Mouse (Mus musculus): ENCODE results near the gene Bcl11b.

Bcl11b gene

GRCm38 (mm10) chr12:107971081-107971780 lies 32.2 kb downstream of the Bcl11b start:
- no peak for DNase-seq (ENCODE audit: low spot score)

GRCm38 (mm10) chr12:107970637-107971036 lies 32.8 kb downstream of the Bcl11b start:
- DNase-seq (ENCODE audit: low spot score), result no peak

DNA sequence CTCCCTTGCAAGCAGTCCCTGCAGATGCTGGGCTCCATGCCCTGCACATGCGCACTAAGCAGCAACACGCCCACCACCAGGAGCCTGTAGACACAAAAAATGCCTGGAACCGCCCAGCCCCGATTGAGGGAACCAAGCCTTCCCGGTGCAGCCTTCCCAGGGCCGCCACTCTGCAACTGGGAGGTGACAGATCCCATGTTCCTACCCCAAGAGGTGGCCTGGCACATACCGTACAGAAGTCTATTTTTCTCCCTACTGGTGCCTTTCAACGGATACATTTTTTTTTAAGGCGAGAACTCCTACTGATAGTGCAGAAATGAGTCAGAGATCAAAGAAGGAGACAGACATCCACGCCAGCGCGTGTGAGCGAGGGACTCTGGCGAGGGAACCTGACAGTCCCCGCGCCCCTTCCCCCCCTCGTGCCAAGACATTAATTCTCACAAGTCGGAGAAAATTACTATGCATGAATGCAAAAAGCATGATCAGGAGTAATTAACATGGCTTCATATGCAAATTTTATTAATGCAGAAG lies 33.5 kb downstream of the Bcl11b start:
- DNase-seq (ENCODE audit: low spot score), result no peak

- DNase-seq (ENCODE audit: low spot score), result no peak
Observed at GRCm38 (mm10) chr12:107969126-107969525, 34.3 kb downstream of the Bcl11b start.

- DNase-seq (ENCODE audit: low spot score), result no peak
Observed at GRCm38 (mm10) chr12:107968331-107968730, 35.1 kb downstream of the Bcl11b start.

GRCm38 (mm10) chr12:107967026-107967425 lies 36.4 kb downstream of the Bcl11b start:
- DNase-seq (ENCODE audit: low spot score), result no peak

DNA sequence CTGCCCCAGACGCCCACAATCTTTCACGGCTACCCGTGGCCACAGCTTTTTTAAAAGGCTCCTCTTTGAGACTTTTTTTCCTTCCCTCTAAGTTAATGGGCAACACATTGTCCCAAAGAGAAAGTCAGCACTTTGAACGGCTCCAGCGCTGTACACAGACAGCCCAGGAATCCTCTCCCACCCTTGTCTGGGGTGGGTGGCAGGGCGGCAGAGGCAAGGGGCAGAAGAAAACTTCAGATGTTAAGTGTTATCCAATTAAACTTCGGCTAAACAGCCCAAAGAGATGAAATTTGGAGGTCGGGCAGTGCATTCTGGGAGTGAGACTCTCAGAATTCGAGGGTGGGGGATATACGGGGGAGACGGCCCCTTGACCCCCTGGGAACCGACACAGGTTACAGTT lies 38.3 kb downstream of the Bcl11b start:
- DNase-seq (ENCODE audit: low spot score), result no peak

GRCm38 (mm10) chr12:107964396-107965085 lies 38.9 kb downstream of the Bcl11b start:
- no peak for DNase-seq (ENCODE audit: low spot score)

DNA sequence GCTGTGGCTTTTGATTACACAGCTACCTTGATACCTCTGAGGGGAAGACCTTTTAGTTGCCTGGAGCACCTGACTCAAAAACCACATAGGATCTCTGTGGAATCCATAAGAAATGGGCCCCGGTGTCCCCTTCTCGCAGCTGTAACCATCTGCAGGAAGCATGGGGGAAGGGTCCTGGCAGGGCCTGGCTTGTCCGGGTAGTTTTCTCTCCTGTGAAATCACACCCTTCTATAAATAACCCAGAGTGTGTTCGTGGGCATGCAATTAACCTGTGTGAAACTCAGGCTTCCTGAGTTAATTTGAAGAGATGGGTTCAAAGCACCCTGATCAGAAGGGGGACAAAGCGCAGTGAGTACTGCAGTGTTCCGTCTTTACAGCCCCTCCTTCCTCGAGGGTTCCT lies 40.5 kb downstream of the Bcl11b start:
- no peak for DNase-seq (ENCODE audit: low spot score)

GRCm38 (mm10) chr12:107961843-107962242 lies 41.6 kb downstream of the Bcl11b start:
- no peak for DNase-seq (ENCODE audit: low spot score)

DNA sequence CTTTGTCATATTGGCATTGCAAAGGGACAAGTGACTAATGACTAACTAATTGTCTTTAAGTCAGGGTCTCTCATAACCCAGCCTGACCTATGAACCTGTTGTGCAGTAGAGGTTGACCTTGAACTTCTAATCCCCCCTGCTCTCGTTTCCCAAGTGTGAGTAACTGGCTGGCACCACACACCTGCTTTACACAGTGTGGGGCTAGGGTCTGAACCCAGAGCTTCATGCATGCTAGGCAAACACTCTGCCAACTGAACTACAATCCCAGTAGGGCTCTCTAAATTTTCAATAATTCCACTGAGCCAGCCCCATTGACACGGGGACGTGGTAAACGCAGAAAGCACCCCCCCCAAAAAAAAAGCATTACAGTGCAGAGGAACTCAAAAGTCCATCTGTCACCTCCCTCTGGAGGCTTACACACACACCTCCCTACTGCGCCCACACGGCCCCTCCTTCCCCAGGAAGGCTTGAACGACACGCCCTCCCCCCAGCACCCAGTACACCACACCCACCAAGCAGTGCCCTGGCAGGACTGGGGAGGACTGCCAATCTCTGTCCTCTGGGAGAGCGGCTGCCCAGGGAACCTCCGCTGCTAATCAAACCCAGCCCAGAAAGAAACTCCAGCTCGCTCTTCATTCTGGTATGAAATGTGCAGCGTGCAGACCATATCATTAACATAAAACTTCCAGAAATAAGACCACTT lies 42.5 kb downstream of the Bcl11b start:
- DNase-seq (ENCODE audit: low spot score), result no peak

- no peak for DNase-seq (ENCODE audit: low spot score)
Observed at GRCm38 (mm10) chr12:107960365-107960764, 43.0 kb downstream of the Bcl11b start.

- DNase-seq (ENCODE audit: low spot score), result no peak
Observed at GRCm38 (mm10) chr12:107959872-107960271, 43.5 kb downstream of the Bcl11b start.

- no peak for DNase-seq (ENCODE audit: low spot score)
Observed at GRCm38 (mm10) chr12:107953044-107953684, 50.2 kb downstream of the Bcl11b start.

GRCm38 (mm10) chr12:107952318-107952724 lies 51.1 kb downstream of the Bcl11b start:
- no peak for DNase-seq (ENCODE audit: low spot score)

- DNase-seq (ENCODE audit: low spot score), result no peak
Observed at GRCm38 (mm10) chr12:107950667-107951179, 52.7 kb downstream of the Bcl11b start.

GRCm38 (mm10) chr12:107949416-107949815 lies 54.0 kb downstream of the Bcl11b start:
- no peak for DNase-seq (ENCODE audit: low spot score)

DNA sequence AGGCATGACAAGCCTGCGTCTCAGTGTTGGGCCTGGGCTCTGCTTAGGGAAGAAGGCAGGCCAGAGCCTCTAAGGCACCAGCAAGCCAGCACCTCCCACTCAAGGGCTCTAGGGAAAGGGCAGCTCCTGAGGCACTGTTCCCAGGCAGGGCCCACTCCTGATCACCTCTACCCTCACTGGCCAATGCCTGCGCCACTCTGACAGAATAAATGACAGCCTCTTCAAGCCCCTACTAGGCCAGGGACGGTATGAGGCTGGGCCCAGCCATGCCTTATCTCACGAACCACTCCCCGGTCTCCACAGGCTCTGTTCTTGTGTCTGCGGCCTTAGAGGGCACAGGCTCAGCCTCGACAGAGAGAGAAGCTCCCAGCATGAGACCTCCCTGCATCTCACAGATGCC lies 61.3 kb downstream of the Bcl11b start:
- no peak for DNase-seq (ENCODE audit: low spot score)

- no peak for DNase-seq (ENCODE audit: low spot score)
Observed at GRCm38 (mm10) chr12:107940774-107941173, 62.6 kb downstream of the Bcl11b start.

DNA sequence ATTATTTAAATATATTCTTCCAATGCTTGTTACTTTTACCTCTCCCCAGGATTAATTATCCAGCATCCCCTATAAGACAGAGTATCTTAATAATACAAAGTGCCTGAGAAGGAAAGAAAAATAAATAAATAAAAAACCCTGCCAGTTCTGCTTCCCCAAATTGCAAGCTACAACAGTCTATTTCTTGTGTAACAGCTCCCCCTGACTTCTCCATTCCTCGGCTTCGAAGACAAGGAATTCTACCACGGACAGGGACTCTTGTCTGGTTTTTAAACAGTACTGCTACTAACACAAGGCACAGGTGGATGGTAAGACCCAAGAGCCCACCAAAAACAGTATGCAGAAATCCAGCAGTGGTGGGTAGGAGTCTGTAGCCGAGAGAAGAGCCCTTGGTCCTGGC lies 64.2 kb downstream of the Bcl11b start:
- DNase-seq (ENCODE audit: low spot score), result no peak

DNA sequence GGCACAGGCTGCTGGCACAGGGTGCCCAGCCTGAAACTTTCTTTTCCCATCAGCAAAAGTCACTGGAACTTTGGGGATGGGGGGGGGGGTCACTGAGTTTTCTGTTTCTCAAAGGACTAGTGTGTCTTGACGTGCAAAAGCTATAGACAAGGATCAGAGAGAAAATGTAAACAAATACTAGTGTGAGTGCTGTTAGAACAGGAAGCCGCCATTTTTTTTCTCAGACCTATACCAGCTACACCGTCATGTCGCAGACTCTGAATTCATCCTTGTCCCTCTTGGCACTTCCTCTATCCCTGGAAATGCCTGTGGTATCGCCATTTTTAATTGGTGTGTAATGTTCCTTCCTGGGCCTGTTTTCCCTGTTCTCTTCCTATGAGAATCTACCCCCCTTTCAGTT lies 66.4 kb downstream of the Bcl11b start:
- no peak for DNase-seq (ENCODE audit: low spot score)

DNA sequence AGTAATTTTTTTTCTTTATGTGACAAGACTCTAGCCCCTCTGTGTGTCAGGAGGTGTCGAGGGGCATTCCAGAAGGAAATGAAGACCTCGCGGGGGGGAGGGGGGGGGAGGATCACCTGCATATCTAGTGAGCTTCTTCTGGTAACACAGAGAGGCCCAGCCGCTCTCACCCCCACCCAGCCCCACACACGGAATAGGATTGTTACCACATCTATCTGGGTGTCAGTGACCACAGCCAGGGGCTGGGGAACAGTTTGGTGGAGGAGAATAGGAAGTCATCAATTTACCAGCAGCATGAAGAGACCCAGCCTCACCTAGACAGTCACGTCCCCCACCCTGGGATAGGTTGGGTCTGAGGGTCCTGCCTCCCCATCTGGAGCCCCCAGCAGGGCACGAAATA lies 67.0 kb downstream of the Bcl11b start:
- DNase-seq (ENCODE audit: low spot score), result no peak

Data from spleen, adult 12 weeks (tissue).